Mouse (Mus musculus) MEL (cell line): Measurements from ENCODE around the gene Uri1. TPM values are rescaled to one million over a fixed set of nuclear protein-coding genes. Genes with fewer than 3 reads are reported as not detected.
A peak's percentile ranks its signal among the peaks of the same experiment; 100 is the strongest.

Experiments used
- DNase-seq: peaks from one replicate; pipeline ENCODE4 v3.0.0; 2011; ENCODE audit warnings: low read depth, low spot score
- H3K27ac ChIP-seq: 2 replicates; pipeline ENCODE4 v1.5.1; 2012; ENCODE audit warnings: low read depth, mild to moderate bottlenecking, control low read depth, low read length, moderate library complexity; ENCODE audit not compliant: control insufficient read depth
- H3K27me3 ChIP-seq, 2 experiments: fragments of 150-350 bp in 1 of 2; sonication (generic) in 1 of 2; 2 replicates each; pipeline ENCODE4 v1.6.1; 2012; ENCODE audit warnings: low read length in 2 of 2, mild to moderate bottlenecking in 2 of 2, improper control_type of control experiment in 1 of 2, moderate library complexity in 1 of 2; ENCODE audit not compliant: insufficient read depth in 2 of 2, control insufficient read depth in 1 of 2
- H3K36me3 ChIP-seq, 2 experiments: 2 replicates each; pipeline ENCODE4 v1.6.1; 2012 to 2014; ENCODE audit warnings: low read length in 2 of 2, improper control_type of control experiment in 1 of 2, inconsistent platforms in 1 of 2, mild to moderate bottlenecking in 1 of 2; ENCODE audit not compliant: insufficient read depth in 2 of 2, control insufficient read depth in 1 of 2
- H3K4me1 ChIP-seq, 2 experiments: fragments of 150-350 bp in 1 of 2; sonication (generic) in 1 of 2; 2 replicates each; pipeline ENCODE4 v1.6.1; 2012; ENCODE audit warnings: low read length in 2 of 2, improper control_type of control experiment in 1 of 2, mild to moderate bottlenecking in 1 of 2; ENCODE audit not compliant: insufficient read depth in 2 of 2, control insufficient read depth in 1 of 2
- H3K4me3 ChIP-seq, 2 experiments: fragments of 150-350 bp in 1 of 2; sonication (generic) in 1 of 2; 2 replicates each; pipeline ENCODE4 v1.5.1; 2012; ENCODE audit warnings: low read depth in 2 of 2, low read length in 2 of 2, mild to moderate bottlenecking in 2 of 2, moderate library complexity in 2 of 2, control low read depth in 1 of 2, improper control_type of control experiment in 1 of 2; ENCODE audit not compliant: control insufficient read depth in 1 of 2, insufficient read depth in 1 of 2
- H3K79me2 ChIP-seq: 2 replicates; pipeline ENCODE4 v1.6.1; 2012; ENCODE audit warnings: mild to moderate bottlenecking, low read length, moderate library complexity; ENCODE audit not compliant: control insufficient read depth, poor library complexity, insufficient read depth
- H3K9ac ChIP-seq: 2 replicates; pipeline ENCODE4 v1.6.1; 2012; ENCODE audit warnings: low read depth, mild to moderate bottlenecking, control low read depth, low read length, moderate library complexity; ENCODE audit not compliant: control insufficient read depth, poor library complexity, severe bottlenecking
- H3K9me3 ChIP-seq: fragments of 150-350 bp; sonication (generic); replicated peaks from 2 replicates; pipeline ENCODE4 v1.6.1; 2012; ENCODE audit warnings: mild to moderate bottlenecking, low read length, improper control_type of control experiment, moderate library complexity; ENCODE audit not compliant: insufficient read depth
- CTCF ChIP-seq, 3 experiments: IDR thresholded peaks in 2 of 3; conservative IDR thresholded peaks in 1 of 3; 2 replicates each; pipeline ENCODE4 v1.5.1; 2011 to 2012; ENCODE audit warnings: low read length in 3 of 3, low read depth in 2 of 3, mild to moderate bottlenecking in 2 of 3, improper control_type of control experiment in 1 of 3, inconsistent platforms in 1 of 3, mixed read lengths in 1 of 3, moderate library complexity in 1 of 3; ENCODE audit not compliant: control insufficient read depth in 1 of 3, insufficient read depth in 1 of 3, poor library complexity in 1 of 3, severe bottlenecking in 1 of 3
- E2F4 ChIP-seq: IDR thresholded peaks from 2 replicates; pipeline ENCODE4 v1.6.1; 2011; ENCODE audit warnings: low read depth, low read length, improper control_type of control experiment, borderline replicate concordance
- ETS1 ChIP-seq: IDR thresholded peaks from 2 replicates; pipeline ENCODE4 v1.6.1; 2012; ENCODE audit warnings: low read depth, mild to moderate bottlenecking, inconsistent platforms, low read length, improper control_type of control experiment, moderate library complexity
- JUND ChIP-seq: IDR thresholded peaks from 2 replicates; pipeline ENCODE4 v1.6.1; 2011; ENCODE audit warnings: low read depth, mild to moderate bottlenecking, improper control_type of control experiment, low read length
- MAX ChIP-seq: IDR thresholded peaks from 2 replicates; pipeline ENCODE4 v1.6.1; 2011; ENCODE audit warnings: low read length, improper control_type of control experiment
- MEF2A ChIP-seq: IDR thresholded peaks from 2 replicates; pipeline ENCODE4 v1.6.1; 2014; ENCODE audit warnings: low read depth, mild to moderate bottlenecking, inconsistent platforms, low read length, improper control_type of control experiment; ENCODE audit not compliant: poor library complexity, insufficient replicate concordance, severe bottlenecking; ENCODE audit errors: extremely low read depth
- POLR2A ChIP-seq, 2 experiments: IDR thresholded peaks; 2 replicates each; pipeline ENCODE4 v1.6.1; 2011 to 2012; ENCODE audit warnings: low read length in 2 of 2, mild to moderate bottlenecking in 2 of 2, control low read depth in 1 of 2, improper control_type of control experiment in 1 of 2, low read depth in 1 of 2, moderate library complexity in 1 of 2; ENCODE audit not compliant: control insufficient read depth in 1 of 2, insufficient read depth in 1 of 2, poor library complexity in 1 of 2
- RAD21 ChIP-seq: IDR thresholded peaks from 2 replicates; pipeline ENCODE4 v1.6.1; 2011; ENCODE audit warnings: mild to moderate bottlenecking, low read depth, low read length, improper control_type of control experiment
- SIN3A ChIP-seq: IDR thresholded peaks from 2 replicates; pipeline ENCODE4 v1.6.1; 2012; ENCODE audit warnings: low read length, improper control_type of control experiment, inconsistent platforms
- TAL1 ChIP-seq: IDR thresholded peaks from 2 replicates; pipeline ENCODE4 v1.6.1; 2012; ENCODE audit warnings: mild to moderate bottlenecking, inconsistent platforms, low read length, moderate library complexity, mixed read lengths
- TBP ChIP-seq: IDR thresholded peaks from 2 replicates; pipeline ENCODE4 v1.8.0; 2011; ENCODE audit warnings: low read depth, low read length, improper control_type of control experiment
- USF1 ChIP-seq: IDR thresholded peaks from 2 replicates; pipeline ENCODE4 v1.6.1; 2014; ENCODE audit warnings: low read depth, mild to moderate bottlenecking, inconsistent platforms, low read length, improper control_type of control experiment, moderate library complexity
- USF2 ChIP-seq, 2 experiments: IDR thresholded peaks; 2 replicates each; pipeline ENCODE4 v1.6.1; 2011 to 2012; ENCODE audit warnings: improper control_type of control experiment in 2 of 2, low read length in 2 of 2, borderline replicate concordance in 1 of 2, inconsistent platforms in 1 of 2, low read depth in 1 of 2, mild to moderate bottlenecking in 1 of 2; ENCODE audit not compliant: insufficient read depth in 1 of 2
- ZC3H11A ChIP-seq: IDR thresholded peaks from 2 replicates; pipeline ENCODE4 v1.6.1; 2012; ENCODE audit warnings: low read depth, mild to moderate bottlenecking, inconsistent platforms, low read length, improper control_type of control experiment
- ZKSCAN1 ChIP-seq: IDR thresholded peaks from 2 replicates; pipeline ENCODE4 v1.6.1; 2012; ENCODE audit warnings: low read depth, mild to moderate bottlenecking, inconsistent platforms, low read length, improper control_type of control experiment, moderate library complexity
- ZMIZ1 ChIP-seq: IDR thresholded peaks from 2 replicates; pipeline ENCODE4 v1.6.1; 2012; ENCODE audit warnings: low read depth, mild to moderate bottlenecking, inconsistent platforms, low read length, improper control_type of control experiment, moderate library complexity
- polyA plus RNA-seq, 2 experiments: library from polyadenylated mRNA; stranded (reverse) in 1 of 2; unstranded in 1 of 2; fragments of >175 nt in 1 of 2; fragments of >200 nt in 1 of 2; gene quantifications; 2 replicates each; pipeline versions ENCODE4 v1.2.1 to v1.2.4; 2012; ENCODE audit warnings: low replicate concordance in 2 of 2, low read depth in 1 of 2; ENCODE audit not compliant: insufficient read length in 2 of 2, insufficient read depth in 1 of 2, missing spikeins in 1 of 2
- total RNA-seq: library from RNA; depleted of rRNA; stranded (reverse); fragments of 300-350 nt; gene quantifications from 2 replicates; pipeline ENCODE4 v1.2.3, GENCODE M21; 2012; rRNA removed

Gene Uri1
- total RNA-seq = 28.4 and 29.2 TPM in 2 replicates
- polyA plus RNA-seq = 10 to 100 TPM in 1 of 2 experiments, not detected in 1; 36.0 TPM

DNA sequence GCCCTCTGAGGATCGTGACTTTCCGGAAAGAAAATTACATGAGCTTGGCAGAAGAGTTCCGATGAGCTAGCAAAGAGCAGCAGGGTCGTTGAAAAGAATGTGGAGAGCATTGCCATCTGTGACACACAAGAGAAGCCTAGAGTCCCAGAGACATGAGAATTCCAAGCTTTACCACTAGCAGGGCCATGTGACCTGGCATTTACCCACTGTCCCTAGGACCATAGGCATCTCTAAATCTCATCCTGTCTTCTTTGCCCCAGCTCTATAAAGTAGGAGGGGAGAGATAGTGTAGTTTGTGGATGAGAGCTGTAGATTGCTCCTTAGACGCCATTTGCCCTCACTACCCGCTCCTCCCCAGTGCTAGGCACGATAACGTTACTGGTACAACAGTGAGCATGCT lies at the start of gene Uri1:
Gene Uri1 (minus strand): TSS at position 101 of the 400 bp plus-strand sequence.
- peaks cover 0 to 1% of the 10 kb centered on the region in 2 experiments; a peak in 1 of 4 replicates for H3K27me3 ChIP-seq
- no peak within 1 kb of the TSS for H3K4me3 ChIP-seq
- TF ChIP-seq RAD21 = no peak
- no peak for TF ChIP-seq POLR2A (IDR thresholded peaks at IDR 0.05; ENCODE audit: control insufficient read depth in 1 of 2, insufficient read depth in 1 of 2, low read depth in 1 of 2, low read length in 2 of 2, poor library complexity in 1 of 2)
- TF ChIP-seq TAL1 = no peak
- TF ChIP-seq USF1 = no peak
- no peak for TF ChIP-seq USF2 (IDR thresholded peaks at IDR 0.05; ENCODE audit: borderline replicate concordance in 1 of 2, insufficient read depth in 1 of 2, low read depth in 1 of 2, low read length in 2 of 2)
- no peak for TF ChIP-seq E2F4
- TF ChIP-seq TBP = no peak
- H3K27ac ChIP-seq = no peak within 1 kb of the TSS
- DNase-seq = no peak
- peaks cover 0 to 3% of the 10 kb centered on the region in 2 experiments; a peak in 1 of 4 replicates for H3K4me1 ChIP-seq
- H3K79me2 ChIP-seq = peaks cover 8% of the 10 kb centered on the region
- H3K9ac ChIP-seq = no peak within 1 kb of the TSS
- no peaks in the 10 kb centered on the region for H3K9me3 ChIP-seq
- H3K36me3 ChIP-seq = peaks cover 0 to 2% of the 10 kb centered on the region in 2 experiments; a peak in 1 of 4 replicates

DNA sequence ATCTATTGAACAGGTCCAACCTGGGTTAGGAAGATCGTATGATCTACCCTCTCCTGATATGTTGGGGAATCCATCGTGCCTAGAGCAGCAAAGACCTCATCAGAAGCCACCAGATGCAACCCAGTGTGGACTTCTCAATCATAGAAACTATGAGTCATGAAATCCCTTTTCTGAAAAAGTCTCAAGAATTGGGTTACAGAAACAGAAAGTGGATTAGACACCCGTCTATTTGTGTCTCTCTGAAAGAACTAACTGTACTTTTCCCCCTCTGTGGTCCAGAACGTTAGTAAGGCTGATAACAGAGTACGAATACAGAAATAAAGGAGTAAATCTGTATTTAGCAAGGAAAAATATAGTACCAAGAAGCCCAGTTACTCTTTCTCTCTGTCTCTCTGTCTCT lies 47.7 kb upstream of the Uri1 start:
- DNase-seq = no peak
- no peak overlapping the region for H3K27ac ChIP-seq
- no peaks in the 10 kb centered on the region for H3K36me3 ChIP-seq
- TF ChIP-seq ETS1 (no peak), SIN3A (no peak), ZKSCAN1 (no peak), E2F4 (no peak), MAX (no peak), MEF2A (no peak), ZMIZ1 (no peak), USF2 (IDR thresholded peaks at IDR 0.05; ENCODE audit: borderline replicate concordance in 1 of 2, insufficient read depth in 1 of 2, low read depth in 1 of 2, low read length in 2 of 2) (no peak), ZC3H11A (no peak), JUND (no peak), CTCF (IDR thresholded peaks at IDR 0.05 in 2 of 3, conservative IDR thresholded peaks at IDR 0.05 in 1 of 3; ENCODE audit: control insufficient read depth in 1 of 3, insufficient read depth in 1 of 3, low read depth in 2 of 3, low read length in 3 of 3, poor library complexity in 1 of 3, severe bottlenecking in 1 of 3) (no peak)
- TF ChIP-seq, all 39 proteins: peak for 0
- H3K4me1 ChIP-seq = peaks cover 3 to 4% of the 10 kb centered on the region in 2 experiments; a peak in 1 of 4 replicates
- H3K79me2 ChIP-seq = no peaks in the 10 kb centered on the region
- no peaks in the 10 kb centered on the region for H3K27me3 ChIP-seq
- H3K9ac ChIP-seq = no peak overlapping the region
- H3K9me3 ChIP-seq = no peaks in the 10 kb centered on the region
- peak overlapping the region in 1 of 2 experiments; percentile 23; a peak in 2 of 4 replicates for H3K4me3 ChIP-seq
